Mouse (Mus musculus) megakaryocyte-erythroid progenitor cell, adult 5-6 weeks (primary cell): ENCODE results near the gene Rbl2. TPM values are rescaled to one million over a fixed set of nuclear protein-coding genes. Genes with fewer than 3 reads are reported as not detected.
A peak's percentile ranks its signal among the peaks of the same experiment; 100 is the strongest.

Experiments
- ATAC-seq: replicated peaks from 2 replicates; pipeline ENCODE4 v1.8.0; 2016; ENCODE audit warnings: mild to moderate bottlenecking, inconsistent platforms; ENCODE audit not compliant: severe bottlenecking, poor library complexity, low FRiP score, low TSS enrichment
- total RNA-seq, 2 experiments: library from RNA; stranded (forward) in 1 of 2; stranded (reverse) in 1 of 2; fragments of 200-1000, 215-1000 nt in 1 of 2; fragments of >200 nt in 1 of 2; fragmentation: Nextera tagmentation in 1 of 2; gene quantifications; 2 replicates each; pipeline ENCODE4 v1.2.3; 2014 to 2017

Rbl2 gene
- total RNA-seq, 2 experiments from 2014 or later, result 65.8 to 75.3 TPM

- no peak for ATAC-seq
Measured at GRCm38 (mm10) chr8:91151531-91151930, 81.7 kb downstream of the Rbl2 start.

DNA sequence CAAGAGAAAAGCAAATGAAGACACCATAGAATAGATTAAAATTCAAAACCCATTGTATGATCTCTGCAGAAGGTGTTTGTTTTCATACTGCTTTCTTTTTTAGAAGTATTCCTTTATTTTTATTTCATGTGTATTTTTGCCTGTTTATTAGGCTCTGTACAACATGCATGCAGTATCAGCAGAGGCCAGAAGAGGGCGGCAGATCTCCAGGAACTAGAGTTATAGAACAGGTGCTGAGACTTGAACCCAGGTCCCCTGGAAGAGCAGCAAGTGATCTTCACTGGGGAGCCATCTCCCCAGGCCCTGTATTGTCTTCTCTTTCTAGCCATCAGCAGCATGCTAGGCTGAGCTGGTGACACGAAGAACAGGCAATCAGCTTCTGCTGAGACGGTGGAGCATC is 84.0 kb downstream of the Rbl2 start:
- no peak for ATAC-seq

DNA sequence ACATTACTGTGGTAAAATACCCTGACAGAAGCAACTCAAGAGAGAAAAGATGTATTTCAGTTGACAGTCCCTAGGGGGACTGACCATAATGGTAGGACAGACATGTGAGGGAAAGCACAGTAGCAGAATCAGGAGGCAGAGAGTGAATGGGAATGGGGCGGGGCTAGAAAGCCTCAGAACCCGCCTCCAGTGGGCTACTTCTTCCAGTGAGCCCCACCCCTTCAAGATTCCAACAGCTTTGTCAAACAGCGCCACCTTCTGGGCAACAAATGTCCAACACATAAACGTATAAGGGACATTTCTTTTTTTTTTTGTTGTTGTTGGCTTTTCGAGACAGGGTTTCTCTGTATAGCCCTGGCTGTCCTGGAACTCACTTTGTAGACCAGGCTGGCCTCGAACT is 84.7 kb downstream of the Rbl2 start:
- ATAC-seq, result peak; percentile 75

DNA sequence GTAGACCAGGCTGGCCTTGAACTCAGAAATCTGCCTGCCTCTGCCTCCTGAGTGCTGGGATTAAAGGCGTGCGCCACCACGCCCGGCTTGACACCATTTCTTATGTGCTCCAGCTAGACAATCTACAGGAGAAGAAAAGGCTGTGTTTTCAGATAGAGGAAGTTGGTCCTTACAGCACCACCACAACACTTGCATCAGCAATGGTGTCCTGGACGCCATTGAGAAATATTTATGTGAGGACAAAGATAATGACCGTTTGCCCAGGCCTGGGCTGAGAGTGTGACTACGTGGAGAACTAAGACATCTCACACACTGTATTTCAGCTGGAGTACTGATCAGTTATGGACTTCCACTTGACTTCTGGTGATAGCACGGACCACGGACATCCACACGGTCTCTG is 88.8 kb downstream of the Rbl2 start:
- no peak for ATAC-seq

DNA sequence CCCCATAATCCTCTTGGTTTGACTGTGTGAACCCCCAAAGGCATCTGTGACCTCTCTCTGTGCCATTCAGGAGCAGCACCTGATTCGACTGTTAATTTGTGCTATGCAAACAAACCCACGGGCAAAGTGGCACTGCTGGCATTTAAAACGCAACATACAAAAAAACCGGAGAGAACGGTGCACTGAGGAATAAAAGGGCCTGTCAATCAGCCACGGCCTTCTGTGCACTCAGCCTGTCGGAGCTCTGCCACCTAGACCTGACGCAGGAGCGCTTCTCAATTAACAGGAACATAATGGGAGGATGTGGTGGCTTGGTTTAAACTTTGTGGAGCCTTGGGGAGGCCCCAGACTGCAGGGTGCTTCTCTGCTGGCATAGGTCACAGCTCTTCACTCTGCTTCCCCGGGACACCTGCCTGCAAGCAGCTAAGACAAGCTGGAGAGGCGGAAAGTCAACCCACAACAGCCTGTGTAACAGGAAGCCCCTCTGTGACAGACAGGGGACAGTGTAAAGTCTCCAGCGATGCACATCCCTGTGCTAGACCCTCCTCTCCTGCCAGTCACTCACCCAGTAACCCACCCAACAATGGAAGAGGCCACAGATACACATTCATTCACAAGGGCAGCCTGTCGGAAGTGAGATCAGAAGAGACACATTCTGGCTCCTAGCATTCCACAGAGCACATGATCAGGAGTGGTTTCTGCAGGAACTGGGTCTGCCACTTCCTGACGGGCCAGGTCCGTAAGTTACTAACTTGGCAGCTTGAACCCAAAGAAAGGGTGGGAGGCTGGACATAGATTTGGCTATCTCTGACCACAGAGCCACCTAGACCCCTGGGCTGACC is 90.3 kb downstream of the Rbl2 start:
- ATAC-seq, result no peak

- ATAC-seq, result no peak
Measured at GRCm38 (mm10) chr8:91170152-91170551, 100.3 kb downstream of the Rbl2 start.

- no peak for ATAC-seq
Measured at GRCm38 (mm10) chr8:91170914-91171313, 101.1 kb downstream of the Rbl2 start.

DNA sequence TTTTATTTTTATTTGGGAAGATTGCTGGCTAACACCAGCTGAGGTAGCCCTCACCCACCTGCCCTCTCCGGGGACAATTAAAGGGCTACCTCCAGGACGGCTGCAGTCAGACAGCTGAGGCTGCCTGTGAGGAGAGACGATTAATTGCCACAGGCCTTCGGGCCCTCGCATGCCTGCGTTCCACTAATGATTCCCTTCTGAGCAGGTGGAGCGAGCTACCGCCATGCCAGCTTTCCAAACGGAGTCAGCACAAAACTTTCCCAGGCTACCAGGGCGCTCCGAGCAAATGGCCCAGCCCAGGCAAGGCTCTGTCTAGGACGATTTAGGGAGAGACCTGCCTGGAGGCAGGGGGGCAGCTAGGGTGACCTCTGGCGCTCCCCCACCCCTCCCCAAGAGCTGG is 101.7 kb downstream of the Rbl2 start:
- ATAC-seq, result no peak

Other genes starting within 250 kb of the Rbl2 start
- gene Chd9, start 241.7 kb upstream of the Rbl2 start, total RNA-seq (2014; fragmentation: Nextera tagmentation), result 43.1 and 47.2 TPM in 2 replicates
- gene Chd9, start 241.7 kb upstream of the Rbl2 start, total RNA-seq (2017), result 57.7 and 59.8 TPM in 2 replicates
- 4.1 and 5.5 TPM in 2 replicates for gene Aktip, start 129.9 kb downstream of the Rbl2 start, total RNA-seq (2014; fragmentation: Nextera tagmentation)
- gene Aktip, start 129.9 kb downstream of the Rbl2 start, total RNA-seq (2017), result 1.2 and 6.1 TPM in 2 replicates
- 5.1 and 5.5 TPM in 2 replicates for gene Rpgrip1l, start 243.2 kb downstream of the Rbl2 start, total RNA-seq (2014; fragmentation: Nextera tagmentation)
- 8.6 and 9.1 TPM in 2 replicates for gene Rpgrip1l, start 243.2 kb downstream of the Rbl2 start, total RNA-seq (2017)
- gene Fto, start 243.5 kb downstream of the Rbl2 start, total RNA-seq (2014; fragmentation: Nextera tagmentation), result 52.5 and 53.8 TPM in 2 replicates
- gene Fto, start 243.5 kb downstream of the Rbl2 start, total RNA-seq (2017), result 22.2 and 24.6 TPM in 2 replicates